Comparison of ENCODE assay signal across 20 mouse cellular contexts in the genomic region with DNA sequence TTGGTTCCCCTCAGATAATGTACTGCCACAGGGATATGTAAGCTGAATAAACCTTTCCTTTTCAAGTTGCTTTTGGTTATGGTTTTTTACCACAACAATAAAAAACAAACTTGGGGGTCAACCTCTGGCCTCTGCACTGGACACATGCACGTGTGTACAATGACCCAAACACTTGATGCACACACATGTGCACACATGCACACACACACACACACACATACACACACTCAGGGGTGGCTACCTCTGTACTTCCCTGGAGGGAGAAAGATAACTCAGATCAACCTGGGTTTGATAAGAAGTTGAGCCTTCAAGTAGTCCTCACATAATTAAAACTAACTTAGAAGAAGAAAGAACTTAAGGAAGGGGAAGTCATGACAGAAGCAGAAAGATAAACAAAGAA. TPM values are rescaled to one million over a fixed set of nuclear protein-coding genes. Genes with fewer than 3 reads are reported as not detected.
DNase-seq lines count a peak whose midpoint lies in the region; ATAC-seq and TF ChIP-seq lines count a peak whose summit lies in the region.
"Had no signal": no experiment of that assay in that cellular context is flagged by ENCODE, and none has a peak within 500 bp of the region (broad histone marks: within the 10 kb centered on the region; RNA-seq: fewer than 3 reads in every experiment).

No protein-coding gene starts in this region.

- no peak overlapping the region for H3K9ac ChIP-seq in forebrain, embryonic 13.5 days
- H3K9ac ChIP-seq in forebrain, embryonic 12.5 days: no peak overlapping the region
- H3K9ac ChIP-seq in midbrain, embryonic 12.5 days (replicated peaks): no peak overlapping the region
- no peak overlapping the region for H3K9ac ChIP-seq in MEL (ENCODE audit: control insufficient read depth, low read depth, low read length, poor library complexity, severe bottlenecking)
- H3K9ac ChIP-seq in hindbrain, embryonic 12.5 days: no peak overlapping the region
- H3K9ac ChIP-seq: limb, embryonic 15.5 days; liver, embryonic 13.5 days had no signal

- no peak overlapping the region for H3K4me2 ChIP-seq in forebrain, embryonic 13.5 days
- H3K4me2 ChIP-seq in forebrain, embryonic 12.5 days: no peak overlapping the region
- no peak overlapping the region for H3K4me2 ChIP-seq in midbrain, embryonic 12.5 days (replicated peaks)
- no peak overlapping the region for H3K4me2 ChIP-seq in hindbrain, embryonic 12.5 days (replicated peaks)
- H3K4me2 ChIP-seq: heart, embryonic 11.5 days; limb, embryonic 15.5 days; liver, embryonic 13.5 days had no signal

- TF ChIP-seq CTCF in MEL (IDR thresholded peaks at IDR 0.05 in 2 of 3, conservative IDR thresholded peaks at IDR 0.05 in 1 of 3; ENCODE audit: control insufficient read depth in 1 of 3, insufficient read depth in 1 of 3, low read depth in 2 of 3, low read length in 3 of 3, poor library complexity in 1 of 3, severe bottlenecking in 1 of 3): no peak

- H3K4me3 ChIP-seq in forebrain, embryonic 13.5 days: no peak overlapping the region
- no peak overlapping the region for H3K4me3 ChIP-seq in forebrain, embryonic 12.5 days (replicated peaks)
- H3K4me3 ChIP-seq in midbrain, embryonic 12.5 days: no peak overlapping the region
- no peak overlapping the region for H3K4me3 ChIP-seq in midbrain, embryonic 10.5 days
- H3K4me3 ChIP-seq in MEL (ENCODE audit: control insufficient read depth in 1 of 2, insufficient read depth in 1 of 2, low read depth in 2 of 2, low read length in 2 of 2): no peak overlapping the region
- H3K4me3 ChIP-seq in hindbrain, embryonic 12.5 days: no peak overlapping the region
- H3K4me3 ChIP-seq: gastrocnemius, adult 2 months; limb, embryonic 10.5 days; limb, embryonic 15.5 days; liver, embryonic 13.5 days; megakaryocyte, embryonic 14.5 days had no signal

- H3K9me3 ChIP-seq in forebrain, embryonic 13.5 days (replicated peaks): no peaks in the 10 kb centered on the region
- 0 out of 2 replicates have a peak, but pooled peaks cover 6% of the 10 kb centered on the region for H3K9me3 ChIP-seq in forebrain, embryonic 12.5 days
- no peaks in the 10 kb centered on the region for H3K9me3 ChIP-seq in midbrain, embryonic 12.5 days
- no peaks in the 10 kb centered on the region for H3K9me3 ChIP-seq in midbrain, embryonic 10.5 days (replicated peaks)
- no peaks in the 10 kb centered on the region for H3K9me3 ChIP-seq in MEL (replicated peaks; ENCODE audit: insufficient read depth, low read length)
- no peaks in the 10 kb centered on the region for H3K9me3 ChIP-seq in hindbrain, embryonic 12.5 days (replicated peaks)
- H3K9me3 ChIP-seq: limb, embryonic 10.5 days; limb, embryonic 15.5 days; liver, embryonic 13.5 days had no signal

- peaks cover 35% of the 10 kb centered on the region for H3K4me1 ChIP-seq in forebrain, embryonic 13.5 days
- H3K4me1 ChIP-seq in forebrain, embryonic 12.5 days: peaks cover 27% of the 10 kb centered on the region
- H3K4me1 ChIP-seq in midbrain, embryonic 12.5 days: peaks cover 27% of the 10 kb centered on the region
- H3K4me1 ChIP-seq in midbrain, embryonic 10.5 days: peaks cover 23% of the 10 kb centered on the region
- H3K4me1 ChIP-seq in MEL (ENCODE audit: control insufficient read depth in 1 of 2, insufficient read depth in 2 of 2, low read length in 2 of 2): peaks cover 0 to 8% of the 10 kb centered on the region in 2 experiments; a peak in 2 of 4 replicates
- peaks cover 22% of the 10 kb centered on the region for H3K4me1 ChIP-seq in hindbrain, embryonic 12.5 days
- H3K4me1 ChIP-seq: limb, embryonic 10.5 days; liver, embryonic 13.5 days had no signal

- no peak for DNase-seq in midbrain, embryonic 10.5 days (ENCODE audit: low spot score)
- DNase-seq in MEL (ENCODE audit: low read depth, low spot score): peak; percentile 21
- no peak for DNase-seq in layer of hippocampus, postnatal 10 days (ENCODE audit: low spot score in 2 of 2)
- DNase-seq in left cerebral cortex, postnatal 10 days (ENCODE audit: extremely low spot score in 1 of 2, low spot score in 2 of 2): no peak
- DNase-seq: cerebellum, adult 11-12 months; gastrocnemius, postnatal 36 days; liver, embryonic 13.5 days; lung, adult 18-20 months; spleen, adult 18-20 months; thymus, postnatal 14 days had no signal

- H3K79me2 ChIP-seq in MEL (ENCODE audit: control insufficient read depth, insufficient read depth, low read length, poor library complexity): no peaks in the 10 kb centered on the region

- WGBS in forebrain, embryonic 13.5 days: 50% methylated on average over 1 of the region's 1 CpGs
- WGBS in forebrain, embryonic 12.5 days: 43% methylated on average over 1 of the region's 1 CpGs
- 60% methylated on average over 1 of the region's 1 CpGs for WGBS in midbrain, embryonic 12.5 days
- 72% methylated on average over 1 of the region's 1 CpGs for WGBS in midbrain, embryonic 10.5 days
- WGBS in hindbrain, embryonic 12.5 days: 67% methylated on average over 1 of the region's 1 CpGs

- H3K27ac ChIP-seq in forebrain, embryonic 13.5 days: no peak overlapping the region
- H3K27ac ChIP-seq in forebrain, embryonic 12.5 days: no peak overlapping the region
- no peak overlapping the region for H3K27ac ChIP-seq in midbrain, embryonic 12.5 days (replicated peaks)
- H3K27ac ChIP-seq in midbrain, embryonic 10.5 days (replicated peaks): no peak overlapping the region
- no peak overlapping the region for H3K27ac ChIP-seq in MEL (ENCODE audit: control insufficient read depth, low read depth, low read length)
- no peak overlapping the region; the same call in 1 of the 2 replicates for H3K27ac ChIP-seq in hindbrain, embryonic 12.5 days
- H3K27ac ChIP-seq: gastrocnemius, adult 2 months; limb, embryonic 10.5 days; limb, embryonic 15.5 days; liver, embryonic 13.5 days had no signal

- intact Hi-C loops in left cerebral cortex, postnatal 10 days (cut with DNase I): no loop called here

- no peak for TF ChIP-seq RAD21 in MEL (IDR thresholded peaks at IDR 0.05; ENCODE audit: low read depth, low read length)

- TF ChIP-seq POLR2A in MEL (IDR thresholded peaks at IDR 0.05; ENCODE audit: control insufficient read depth in 1 of 2, insufficient read depth in 1 of 2, low read depth in 1 of 2, low read length in 2 of 2, poor library complexity in 1 of 2): no peak

- H3K36me3 ChIP-seq in forebrain, embryonic 13.5 days (ENCODE audit: poor library complexity, severe bottlenecking): no peaks in the 10 kb centered on the region
- H3K36me3 ChIP-seq in forebrain, embryonic 12.5 days (replicated peaks): no peaks in the 10 kb centered on the region
- no peaks in the 10 kb centered on the region for H3K36me3 ChIP-seq in midbrain, embryonic 12.5 days
- H3K36me3 ChIP-seq in midbrain, embryonic 10.5 days: no peaks in the 10 kb centered on the region
- no peaks in the 10 kb centered on the region for H3K36me3 ChIP-seq in MEL (ENCODE audit: control insufficient read depth in 1 of 2, insufficient read depth in 2 of 2, low read length in 2 of 2)
- no peaks in the 10 kb centered on the region for H3K36me3 ChIP-seq in hindbrain, embryonic 12.5 days
- H3K36me3 ChIP-seq: limb, embryonic 10.5 days; limb, embryonic 15.5 days; liver, embryonic 13.5 days had no signal

- TF ChIP-seq EP300 in MEL (IDR thresholded peaks at IDR 0.05; ENCODE audit: low read depth in 1 of 2, low read length in 2 of 2): no peak

- H3K27me3 ChIP-seq in forebrain, embryonic 13.5 days: peaks cover 65% of the 10 kb centered on the region
- peaks cover 68% of the 10 kb centered on the region for H3K27me3 ChIP-seq in forebrain, embryonic 12.5 days
- H3K27me3 ChIP-seq in midbrain, embryonic 12.5 days: no peaks in the 10 kb centered on the region
- no peaks in the 10 kb centered on the region; the same call in 1 of the 2 replicates for H3K27me3 ChIP-seq in midbrain, embryonic 10.5 days (ENCODE audit: low read depth, poor library complexity, severe bottlenecking)
- H3K27me3 ChIP-seq in MEL (ENCODE audit: control insufficient read depth in 1 of 2, insufficient read depth in 2 of 2, low read length in 2 of 2): no peaks in the 10 kb centered on the region
- H3K27me3 ChIP-seq in hindbrain, embryonic 12.5 days: peaks cover 3% of the 10 kb centered on the region; the same call in 1 of the 2 replicates
- H3K27me3 ChIP-seq: limb, embryonic 15.5 days; liver, embryonic 13.5 days; megakaryocyte, embryonic 14.5 days had no signal

- peak; percentile 28; the same call in 1 of the 2 replicates for ATAC-seq in forebrain, embryonic 13.5 days
- ATAC-seq in forebrain, embryonic 12.5 days (ENCODE audit: low FRiP score): no peak
- 0 out of 2 replicates have a peak, but pooled peaks have one; percentile 8 for ATAC-seq in midbrain, embryonic 12.5 days (ENCODE audit: low FRiP score, low read depth)
- ATAC-seq in hindbrain, embryonic 12.5 days (ENCODE audit: low FRiP score): peak; percentile 18; the same call in 1 of the 2 replicates
- ATAC-seq: lung, postnatal 0 days had no signal

TF ChIP-seq in MEL, 35 proteins besides CTCF, POLR2A, EP300 and RAD21:
- TF ChIP-seq GATA1 (IDR thresholded peaks at IDR 0.05; ENCODE audit: low read depth, low read length): 0 out of 2 replicates have a peak, but pooled peaks have one; percentile 22
- TF ChIP-seq TBP (IDR thresholded peaks at IDR 0.05; ENCODE audit: low read depth, low read length): no peak
- TF ChIP-seq JUND (IDR thresholded peaks at IDR 0.05; ENCODE audit: low read depth, low read length): no peak
- TF ChIP-seq POLR2AphosphoS2 (IDR thresholded peaks at IDR 0.05; ENCODE audit: low read length): no peak
- no peak for TF ChIP-seq ZMIZ1 (IDR thresholded peaks at IDR 0.05; ENCODE audit: low read depth, low read length)
- no peak for TF ChIP-seq NRF1 (IDR thresholded peaks at IDR 0.05; ENCODE audit: insufficient read depth, low read depth, low read length, poor library complexity, severe bottlenecking)
- no peak for TF ChIP-seq TCF12 (IDR thresholded peaks at IDR 0.05; ENCODE audit: low read depth, low read length)
TF ChIP-seq in MEL: peak in this region for 1.

RNA-seq across cellular contexts. Expression of a gene that starts 55.4 kb away (rescaled TPM):
- polyA plus RNA-seq in forebrain, embryonic 13.5 days (2015; fragmentation: Nextera tagmentation; extraction: Ambion mirVana): 49.9 and 62.0 TPM in 2 replicates
- polyA plus RNA-seq in forebrain, embryonic 12.5 days (2016; fragmentation: Nextera tagmentation; extraction: Ambion mirVana): 75.3 and 76.5 TPM in 2 replicates
- 79.5 and 82.6 TPM in 2 replicates for polyA plus RNA-seq in midbrain, embryonic 12.5 days (2016; fragmentation: Nextera tagmentation; extraction: Ambion mirVana)
- 57.2 and 58.2 TPM in 2 replicates for polyA plus RNA-seq in midbrain, embryonic 10.5 days (2016; fragmentation: Nextera tagmentation; extraction: Ambion mirVana)
- 15.3 and 18.1 TPM in 2 replicates for total RNA-seq in MEL (2012; rRNA removed)
- 10 to 100 TPM in 1 of 2 experiments, not detected in 1; 34.5 TPM for polyA plus RNA-seq in MEL (2012; ENCODE audit: insufficient read depth in 1 of 2, insufficient read length in 2 of 2, low read depth in 1 of 2, low replicate concordance in 2 of 2, missing spikeins in 1 of 2)
- 70.7 and 79.9 TPM in 2 replicates for polyA plus RNA-seq in hindbrain, embryonic 12.5 days (2016; fragmentation: Nextera tagmentation; extraction: Ambion mirVana)
- total RNA-seq in layer of hippocampus, postnatal 10 days (2021): 10 to 100 TPM; 58.4 to 58.8 TPM
- total RNA-seq in left cerebral cortex, postnatal 10 days (2021): 10 to 100 TPM; 57.9 to 59.4 TPM
